Mouse (Mus musculus): Measurements from ENCODE around the gene Pear1. TPM values are rescaled to one million over a fixed set of nuclear protein-coding genes. Genes with fewer than 3 reads are reported as not detected.

Gene Pear1
- polyA plus RNA-seq, 1 experiment from 2014 or later, result 8.4 TPM

Other genes with a start within 250 kb of the Pear1 start
- gene Arhgef11, start 206.7 kb downstream of the Pear1 start, polyA plus RNA-seq (2015; fragmentation: Nextera tagmentation; extraction: Ambion mirVana), result 20.9 and 23.3 TPM in 2 replicates
- 0.67 and 0.80 TPM in 2 replicates for gene Lrrc71, start 75.7 kb downstream of the Pear1 start, polyA plus RNA-seq (2015; fragmentation: Nextera tagmentation; extraction: Ambion mirVana)
- gene Ntrk1, start 29.1 kb downstream of the Pear1 start, polyA plus RNA-seq (2015; fragmentation: Nextera tagmentation; extraction: Ambion mirVana), result 6.6 and 7.3 TPM in 2 replicates
- gene Insrr, start 27.4 kb downstream of the Pear1 start, polyA plus RNA-seq (2015; fragmentation: Nextera tagmentation; extraction: Ambion mirVana), result 0.49 and 0.85 TPM in 2 replicates
- gene Sh2d2a, start 22.4 kb upstream of the Pear1 start, polyA plus RNA-seq (2015; fragmentation: Nextera tagmentation; extraction: Ambion mirVana), result not detected in 2 replicates
- 13.9 and 15.9 TPM in 2 replicates for gene Prcc, start 61.3 kb upstream of the Pear1 start, polyA plus RNA-seq (2015; fragmentation: Nextera tagmentation; extraction: Ambion mirVana)
- gene Hdgf, start 82.0 kb upstream of the Pear1 start, polyA plus RNA-seq (2015; fragmentation: Nextera tagmentation; extraction: Ambion mirVana), result 79.7 and 110 TPM in 2 replicates
- gene Mrpl24, start 95.2 kb upstream of the Pear1 start, polyA plus RNA-seq (2015; fragmentation: Nextera tagmentation; extraction: Ambion mirVana), result 48.3 and 49.1 TPM in 2 replicates
- gene Isg20l2, start 106.0 kb upstream of the Pear1 start, polyA plus RNA-seq (2015; fragmentation: Nextera tagmentation; extraction: Ambion mirVana), result 22.7 and 28.9 TPM in 2 replicates
- gene Rrnad1, start 106.4 kb upstream of the Pear1 start, polyA plus RNA-seq (2015; fragmentation: Nextera tagmentation; extraction: Ambion mirVana), result 20.5 and 24.8 TPM in 2 replicates
- gene Crabp2, start 124.4 kb upstream of the Pear1 start, polyA plus RNA-seq (2015; fragmentation: Nextera tagmentation; extraction: Ambion mirVana), result 49.1 and 52.4 TPM in 2 replicates
- 15.6 and 20.2 TPM in 2 replicates for gene Nes, start 146.8 kb upstream of the Pear1 start, polyA plus RNA-seq (2015; fragmentation: Nextera tagmentation; extraction: Ambion mirVana)
- 150 and 186 TPM in 2 replicates for gene Bcan, start 175.9 kb upstream of the Pear1 start, polyA plus RNA-seq (2015; fragmentation: Nextera tagmentation; extraction: Ambion mirVana)
- gene Hapln2, start 203.3 kb upstream of the Pear1 start, polyA plus RNA-seq (2015; fragmentation: Nextera tagmentation; extraction: Ambion mirVana), result 0.30 and 0.66 TPM in 2 replicates
- 34.9 and 35.8 TPM in 2 replicates for gene Gpatch4, start 218.8 kb upstream of the Pear1 start, polyA plus RNA-seq (2015; fragmentation: Nextera tagmentation; extraction: Ambion mirVana)
- 158 and 170 TPM in 2 replicates for gene Naxe, start 234.2 kb upstream of the Pear1 start, polyA plus RNA-seq (2015; fragmentation: Nextera tagmentation; extraction: Ambion mirVana)

Data from hindbrain, embryonic 16.5 days (tissue).